Mouse (Mus musculus) MEL (cell line): ENCODE measurements around the gene Phgr1. TPM values are rescaled to one million over a fixed set of nuclear protein-coding genes. Genes with fewer than 3 reads are reported as not detected.
A peak's percentile ranks its signal among the peaks of the same experiment; 100 is the strongest.

Experiments used
- DNase-seq: peaks from one replicate; pipeline ENCODE4 v3.0.0; 2011; ENCODE audit warnings: low read depth, low spot score
- H3K27ac ChIP-seq: 2 replicates; pipeline ENCODE4 v1.5.1; 2012; ENCODE audit warnings: low read depth, mild to moderate bottlenecking, control low read depth, low read length, moderate library complexity; ENCODE audit not compliant: control insufficient read depth
- H3K27me3 ChIP-seq, 2 experiments: fragments of 150-350 bp in 1 of 2; sonication (generic) in 1 of 2; 2 replicates each; pipeline ENCODE4 v1.6.1; 2012; ENCODE audit warnings: low read length in 2 of 2, mild to moderate bottlenecking in 2 of 2, improper control_type of control experiment in 1 of 2, moderate library complexity in 1 of 2; ENCODE audit not compliant: insufficient read depth in 2 of 2, control insufficient read depth in 1 of 2
- H3K36me3 ChIP-seq, 2 experiments: 2 replicates each; pipeline ENCODE4 v1.6.1; 2012 to 2014; ENCODE audit warnings: low read length in 2 of 2, improper control_type of control experiment in 1 of 2, inconsistent platforms in 1 of 2, mild to moderate bottlenecking in 1 of 2; ENCODE audit not compliant: insufficient read depth in 2 of 2, control insufficient read depth in 1 of 2
- H3K4me1 ChIP-seq, 2 experiments: fragments of 150-350 bp in 1 of 2; sonication (generic) in 1 of 2; 2 replicates each; pipeline ENCODE4 v1.6.1; 2012; ENCODE audit warnings: low read length in 2 of 2, improper control_type of control experiment in 1 of 2, mild to moderate bottlenecking in 1 of 2; ENCODE audit not compliant: insufficient read depth in 2 of 2, control insufficient read depth in 1 of 2
- H3K4me3 ChIP-seq, 2 experiments: fragments of 150-350 bp in 1 of 2; sonication (generic) in 1 of 2; 2 replicates each; pipeline ENCODE4 v1.5.1; 2012; ENCODE audit warnings: low read depth in 2 of 2, low read length in 2 of 2, mild to moderate bottlenecking in 2 of 2, moderate library complexity in 2 of 2, control low read depth in 1 of 2, improper control_type of control experiment in 1 of 2; ENCODE audit not compliant: control insufficient read depth in 1 of 2, insufficient read depth in 1 of 2
- H3K79me2 ChIP-seq: 2 replicates; pipeline ENCODE4 v1.6.1; 2012; ENCODE audit warnings: mild to moderate bottlenecking, low read length, moderate library complexity; ENCODE audit not compliant: control insufficient read depth, poor library complexity, insufficient read depth
- H3K9ac ChIP-seq: 2 replicates; pipeline ENCODE4 v1.6.1; 2012; ENCODE audit warnings: low read depth, mild to moderate bottlenecking, control low read depth, low read length, moderate library complexity; ENCODE audit not compliant: control insufficient read depth, poor library complexity, severe bottlenecking
- H3K9me3 ChIP-seq: fragments of 150-350 bp; sonication (generic); replicated peaks from 2 replicates; pipeline ENCODE4 v1.6.1; 2012; ENCODE audit warnings: mild to moderate bottlenecking, low read length, improper control_type of control experiment, moderate library complexity; ENCODE audit not compliant: insufficient read depth
- CHD1 ChIP-seq: IDR thresholded peaks from 2 replicates; pipeline ENCODE4 v1.6.1; 2012; ENCODE audit warnings: low read depth, mild to moderate bottlenecking, inconsistent platforms, low read length, improper control_type of control experiment
- E2F4 ChIP-seq: IDR thresholded peaks from 2 replicates; pipeline ENCODE4 v1.6.1; 2011; ENCODE audit warnings: low read depth, low read length, improper control_type of control experiment, borderline replicate concordance
- EP300 ChIP-seq, 2 experiments: IDR thresholded peaks; 2 replicates each; pipeline ENCODE4 v1.6.1; 2011; ENCODE audit warnings: improper control_type of control experiment in 2 of 2, low read length in 2 of 2, low read depth in 1 of 2, mild to moderate bottlenecking in 1 of 2
- ETS1 ChIP-seq: IDR thresholded peaks from 2 replicates; pipeline ENCODE4 v1.6.1; 2012; ENCODE audit warnings: low read depth, mild to moderate bottlenecking, inconsistent platforms, low read length, improper control_type of control experiment, moderate library complexity
- GABPA ChIP-seq: IDR thresholded peaks from 2 replicates; pipeline ENCODE4 v1.6.1; 2012; ENCODE audit warnings: low read depth, mild to moderate bottlenecking, inconsistent platforms, low read length, improper control_type of control experiment, moderate library complexity
- GATA1 ChIP-seq: IDR thresholded peaks from 2 replicates; pipeline ENCODE4 v1.6.1; 2011; ENCODE audit warnings: low read depth, low read length, improper control_type of control experiment
- JUND ChIP-seq: IDR thresholded peaks from 2 replicates; pipeline ENCODE4 v1.6.1; 2011; ENCODE audit warnings: low read depth, mild to moderate bottlenecking, improper control_type of control experiment, low read length
- MXI1 ChIP-seq: IDR thresholded peaks from 2 replicates; pipeline ENCODE4 v1.6.1; 2011; ENCODE audit warnings: mild to moderate bottlenecking, low read depth, low read length, improper control_type of control experiment
- NELFE ChIP-seq: IDR thresholded peaks from 2 replicates; pipeline ENCODE4 v1.6.1; 2011; ENCODE audit warnings: low read depth, low read length, improper control_type of control experiment
- POLR2A ChIP-seq, 2 experiments: IDR thresholded peaks; 2 replicates each; pipeline ENCODE4 v1.6.1; 2011 to 2012; ENCODE audit warnings: low read length in 2 of 2, mild to moderate bottlenecking in 2 of 2, control low read depth in 1 of 2, improper control_type of control experiment in 1 of 2, low read depth in 1 of 2, moderate library complexity in 1 of 2; ENCODE audit not compliant: control insufficient read depth in 1 of 2, insufficient read depth in 1 of 2, poor library complexity in 1 of 2
- POLR2AphosphoS2 ChIP-seq: IDR thresholded peaks from 2 replicates; pipeline ENCODE4 v1.6.1; 2011; ENCODE audit warnings: low read length, improper control_type of control experiment
- RCOR1 ChIP-seq: IDR thresholded peaks from 2 replicates; pipeline ENCODE4 v1.6.1; 2012; ENCODE audit warnings: low read depth, mild to moderate bottlenecking, inconsistent platforms, low read length, improper control_type of control experiment
- SIN3A ChIP-seq: IDR thresholded peaks from 2 replicates; pipeline ENCODE4 v1.6.1; 2012; ENCODE audit warnings: low read length, improper control_type of control experiment, inconsistent platforms
- TCF12 ChIP-seq: IDR thresholded peaks from 2 replicates; pipeline ENCODE4 v1.6.1; 2014; ENCODE audit warnings: low read depth, mild to moderate bottlenecking, inconsistent platforms, low read length, improper control_type of control experiment, moderate library complexity
- USF1 ChIP-seq: IDR thresholded peaks from 2 replicates; pipeline ENCODE4 v1.6.1; 2014; ENCODE audit warnings: low read depth, mild to moderate bottlenecking, inconsistent platforms, low read length, improper control_type of control experiment, moderate library complexity
- ZKSCAN1 ChIP-seq: IDR thresholded peaks from 2 replicates; pipeline ENCODE4 v1.6.1; 2012; ENCODE audit warnings: low read depth, mild to moderate bottlenecking, inconsistent platforms, low read length, improper control_type of control experiment, moderate library complexity
- ZMIZ1 ChIP-seq: IDR thresholded peaks from 2 replicates; pipeline ENCODE4 v1.6.1; 2012; ENCODE audit warnings: low read depth, mild to moderate bottlenecking, inconsistent platforms, low read length, improper control_type of control experiment, moderate library complexity
- polyA plus RNA-seq, 2 experiments: library from polyadenylated mRNA; stranded (reverse) in 1 of 2; unstranded in 1 of 2; fragments of >175 nt in 1 of 2; fragments of >200 nt in 1 of 2; gene quantifications; 2 replicates each; pipeline versions ENCODE4 v1.2.1 to v1.2.4; 2012; ENCODE audit warnings: low replicate concordance in 2 of 2, low read depth in 1 of 2; ENCODE audit not compliant: insufficient read length in 2 of 2, insufficient read depth in 1 of 2, missing spikeins in 1 of 2
- total RNA-seq: library from RNA; depleted of rRNA; stranded (reverse); fragments of 300-350 nt; gene quantifications from 2 replicates; pipeline ENCODE4 v1.2.3, GENCODE M21; 2012

Gene Phgr1
- total and polyA plus RNA-seq, 3 experiments: not detected

- H3K27ac ChIP-seq: peak overlapping the region; percentile 82
- peaks cover 3 to 25% of the 10 kb centered on the region in 2 experiments; a peak in 3 of 4 replicates for H3K36me3 ChIP-seq
- no peaks in the 10 kb centered on the region for H3K27me3 ChIP-seq
- DNase-seq: peak; percentile 52
- no peak overlapping the region for H3K4me3 ChIP-seq
- H3K4me1 ChIP-seq: peaks cover 4 to 14% of the 10 kb centered on the region in 2 experiments; a peak in 3 of 4 replicates
- H3K79me2 ChIP-seq: peaks cover 4% of the 10 kb centered on the region
- no peaks in the 10 kb centered on the region for H3K9me3 ChIP-seq
- peak overlapping the region; percentile 27 for H3K9ac ChIP-seq
- TF ChIP-seq ZMIZ1 (no peak), POLR2AphosphoS2 (no peak), EP300 (IDR thresholded peaks at IDR 0.05; ENCODE audit: low read depth in 1 of 2, low read length in 2 of 2) (peak; percentile 46 to 64; a peak in 3 of 4 replicates), GABPA (no peak), GATA1 (peak; percentile 58), MXI1 (peak; percentile 23; the same call in 1 of the 2 replicates), SIN3A (peak; percentile 39; the same call in 1 of the 2 replicates), TCF12 (peak; percentile 36; the same call in 1 of the 2 replicates), ETS1 (peak; percentile 57), CHD1 (no peak), USF1 (no peak), NELFE (no peak), POLR2A (IDR thresholded peaks at IDR 0.05; ENCODE audit: control insufficient read depth in 1 of 2, insufficient read depth in 1 of 2, low read depth in 1 of 2, low read length in 2 of 2, poor library complexity in 1 of 2) (0 out of 4 replicates have a peak, but pooled peaks of 1 of the 2 experiments have one; percentile 21), RCOR1 (peak; percentile 42; the same call in 1 of the 2 replicates), E2F4 (no peak)
These were observed 19.8 kb upstream of the Phgr1 start for GRCm38 (mm10) chr2:118752792-118753108.

GRCm38 (mm10) chr2:118754143-118754542 is 18.4 kb upstream of the Phgr1 start:
- TF ChIP-seq ZKSCAN1 (no peak), TCF12 (no peak), JUND (no peak)
- DNase-seq: no peak
- Histone ChIP-seq H3K9ac (no peak overlapping the region), H3K4me3 (no peak overlapping the region), H3K9me3 (no peaks in the 10 kb centered on the region), H3K36me3 (peaks cover 0 to 19% of the 10 kb centered on the region in 2 experiments; a peak in 2 of 4 replicates), H3K27me3 (no peaks in the 10 kb centered on the region), H3K4me1 (peaks cover 4 to 13% of the 10 kb centered on the region in 2 experiments; a peak in 3 of 4 replicates), H3K79me2 (no peaks in the 10 kb centered on the region), H3K27ac (no peak overlapping the region)
